Mouse (Mus musculus): ENCODE data around the gene Rnf121. TPM values are rescaled to one million over a fixed set of nuclear protein-coding genes. Genes with fewer than 3 reads are reported as not detected.

The Rnf121 gene
- total RNA-seq, 4 experiments from 2014 or later = 34.1 to 56.0 (median 38.4) TPM

GRCm38 (mm10) chr7:101999461-102000151, 65.7 kb downstream of the Rnf121 start:
- no peak for DNase-seq

GRCm38 (mm10) chr7:101998194-101998927, 66.9 kb downstream of the Rnf121 start:
- DNase-seq = peak; percentile 75

DNA sequence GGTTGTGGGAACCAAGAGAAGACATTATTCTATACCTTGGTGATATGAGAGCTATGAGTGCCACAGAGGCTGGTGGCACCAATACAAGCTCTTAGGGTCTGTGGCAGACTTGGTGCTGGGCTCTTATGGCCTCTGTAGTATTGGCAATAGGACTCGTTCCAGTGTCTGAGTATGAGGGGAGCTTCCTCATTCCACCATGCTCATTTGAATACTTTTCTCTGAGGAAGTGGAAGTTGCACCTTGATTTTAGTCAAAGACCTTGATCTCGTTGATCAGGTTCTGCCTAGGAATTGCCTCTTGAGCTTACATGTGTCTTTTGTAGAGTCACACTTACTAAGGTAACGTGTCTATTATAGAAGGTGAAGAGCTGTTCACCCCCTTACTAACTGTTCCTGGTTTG, 71.0 kb downstream of the Rnf121 start:
- no peak for DNase-seq

DNA sequence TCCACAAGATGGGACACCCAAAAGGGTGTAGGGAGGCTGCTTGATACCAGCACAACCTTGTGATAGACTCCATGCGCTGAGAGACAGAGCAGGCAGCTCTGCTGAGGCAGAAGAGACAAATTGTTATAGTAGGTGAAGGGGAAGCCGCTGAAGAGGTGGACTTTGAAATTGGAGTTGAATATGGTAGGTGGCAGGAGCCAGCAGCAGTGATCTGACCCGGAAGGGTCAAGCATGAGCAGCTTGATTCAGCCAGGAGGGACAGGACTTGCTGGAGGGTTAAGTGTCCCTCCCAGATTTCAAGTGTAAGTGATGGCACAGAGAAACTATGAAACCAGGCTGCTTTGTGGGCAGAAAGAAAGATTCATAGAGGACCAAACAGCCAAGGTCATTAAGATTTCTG, 80.2 kb downstream of the Rnf121 start:
- DNase-seq = no peak

- no peak for DNase-seq
Measured at GRCm38 (mm10) chr7:101982735-101983134, 82.5 kb downstream of the Rnf121 start.

DNA sequence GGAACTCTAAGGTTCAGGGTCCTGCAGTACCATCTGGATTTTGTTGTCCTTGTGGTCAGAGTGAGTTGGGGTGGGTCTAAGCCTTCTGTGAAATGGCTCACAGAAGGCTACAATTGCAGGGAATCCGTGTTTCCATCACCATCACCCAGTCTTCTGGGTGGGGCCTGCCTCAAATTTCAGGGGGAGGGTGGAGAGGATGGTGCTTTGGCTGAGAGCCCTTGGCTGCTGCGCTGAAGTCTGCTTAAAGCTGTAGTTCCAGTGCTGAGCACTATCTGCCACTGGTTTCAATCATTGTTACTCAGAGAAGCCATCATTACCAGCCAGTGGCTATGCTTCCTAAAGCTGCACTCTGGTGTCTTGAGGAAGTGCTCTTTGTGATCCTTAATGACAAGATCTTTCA, 90.8 kb downstream of the Rnf121 start:
- DNase-seq = no peak

DNA sequence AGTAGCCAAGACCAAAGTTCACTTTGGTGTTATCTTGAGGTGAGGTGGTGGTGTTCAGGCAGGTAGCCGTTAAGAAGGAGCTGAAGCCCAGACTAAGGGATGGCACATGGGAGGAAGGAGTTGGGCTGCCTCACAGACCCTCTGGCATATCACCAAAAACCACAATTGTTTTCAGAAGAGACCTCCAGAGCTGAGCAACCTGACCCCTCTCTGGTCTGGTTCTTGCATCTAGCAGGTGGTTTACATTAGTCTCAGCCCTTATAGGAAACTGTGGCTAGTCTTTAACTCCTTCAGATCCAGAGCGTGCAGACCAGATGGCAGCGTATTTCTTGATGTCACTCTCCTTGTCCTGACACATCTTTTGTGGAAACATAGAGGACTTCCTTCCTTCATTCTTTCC, 91.5 kb downstream of the Rnf121 start:
- no peak for DNase-seq

DNA sequence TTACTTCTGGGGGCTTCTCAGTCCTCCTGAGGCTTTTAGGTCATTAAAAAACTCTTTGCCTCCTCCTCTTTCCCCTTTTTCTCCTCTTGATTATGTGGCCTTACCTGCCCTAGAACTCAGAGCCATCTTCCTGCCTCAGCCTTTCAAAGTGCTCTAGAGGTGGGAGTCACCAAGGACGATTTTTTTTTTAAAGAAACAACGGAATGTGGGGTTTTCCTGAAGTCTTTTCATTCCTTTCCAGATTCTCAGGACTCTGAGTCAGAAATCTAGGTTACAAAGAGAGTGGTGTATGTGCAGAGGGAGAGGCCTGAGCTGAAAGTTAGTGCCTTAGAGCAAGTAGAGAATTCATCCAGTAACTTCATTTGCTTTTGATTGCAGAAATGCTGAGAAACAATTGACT, 93.5 kb downstream of the Rnf121 start:
- DNase-seq = no peak

- DNase-seq = peak; percentile 68
Measured at GRCm38 (mm10) chr7:101970821-101971461, 94.3 kb downstream of the Rnf121 start.

DNA sequence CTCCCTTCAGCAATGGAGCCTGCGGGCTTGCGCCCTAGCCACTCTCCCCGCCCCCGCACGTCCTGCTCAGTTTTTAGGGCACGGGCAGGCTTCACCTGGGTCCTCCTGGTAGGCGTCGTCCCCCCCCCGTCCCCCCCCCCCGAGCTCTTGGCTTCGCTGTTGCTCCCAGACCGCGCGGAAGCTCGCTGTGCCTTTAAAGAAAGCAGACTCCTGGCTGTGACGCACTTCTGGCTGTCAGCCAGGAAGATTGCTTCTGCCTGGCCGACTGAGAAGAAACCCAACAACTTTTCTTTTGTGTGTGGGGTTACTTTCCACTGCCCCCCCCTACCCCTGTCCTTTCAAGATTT, 94.9 kb downstream of the Rnf121 start:
- peak; percentile 89 for DNase-seq

- peak; percentile 82 for DNase-seq
Measured at GRCm38 (mm10) chr7:101969694-101970428, 95.4 kb downstream of the Rnf121 start.

Other genes starting within 250 kb of the Rnf121 start
- 10 to 100 TPM; 26.7 to 57.2 (median 44.6) TPM for gene Phox2a, start 247.2 kb downstream of the Rnf121 start, total RNA-seq (2022)
- gene Inppl1, start 227.2 kb downstream of the Rnf121 start, total RNA-seq (2022) = 100 to 1,000 TPM in 2 of 4 experiments, 10 to 100 TPM in 2; 76.9 to 104 (median 101) TPM
- 1 to 10 TPM; 1.2 to 4.7 (median 2.8) TPM for gene Folr2, start 208.3 kb downstream of the Rnf121 start, total RNA-seq (2022)
- gene Anapc15, start 201.8 kb downstream of the Rnf121 start, total RNA-seq (2022) = 10 to 100 TPM; 29.6 to 34.8 (median 30.7) TPM
- gene Folr1, start 194.7 kb downstream of the Rnf121 start, total RNA-seq (2022) = 1 to 10 TPM in 2 of 4 experiments, not detected in 2; 4.0 to 5.9 TPM
- 100 to 1,000 TPM in 3 of 4 experiments, 10 to 100 TPM in 1; 92.8 to 107 (median 104) TPM for gene Lamtor1, start 159.6 kb downstream of the Rnf121 start, total RNA-seq (2022)
- not detected for gene Tomt, start 159.1 kb downstream of the Rnf121 start, total RNA-seq (2022)
- 10 to 100 TPM; 11.3 to 19.1 (median 16.7) TPM for gene Lrrc51, start 131.6 kb downstream of the Rnf121 start, total RNA-seq (2022)
- gene Numa1, start 131.4 kb downstream of the Rnf121 start, total RNA-seq (2022) = 100 to 1,000 TPM; 191 to 248 (median 221) TPM
- gene Il18bp, start 46.8 kb downstream of the Rnf121 start, total RNA-seq (2022) = 10 to 100 TPM in 2 of 4 experiments, 1 to 10 TPM in 2; 8.1 to 12.5 (median 10.1) TPM
- gene Xndc1, start within 50 bp of the Rnf121 start, total RNA-seq (2022) = 10 to 100 TPM; 12.4 to 23.7 (median 18.7) TPM
- gene Xntrpc, start 244 bp upstream of the Rnf121 start, total RNA-seq (2022) = 1 to 10 TPM; 1.1 to 3.5 (median 1.5) TPM
- under 1 TPM in 1 of 4 experiments, not detected in 3; 0.22 TPM for gene Trpc2, start 17.6 kb upstream of the Rnf121 start, total RNA-seq (2022)
- not detected for gene Art1, start 36.3 kb upstream of the Rnf121 start, total RNA-seq (2022)
- under 1 TPM in 1 of 4 experiments, not detected in 3; 0.38 TPM for gene Art5, start 44.0 kb upstream of the Rnf121 start, total RNA-seq (2022)
- under 1 TPM in 1 of 4 experiments, not detected in 3; 0.28 TPM for gene Chrna10, start 51.4 kb upstream of the Rnf121 start, total RNA-seq (2022)
- 10 to 100 TPM; 56.0 to 84.3 (median 74.0) TPM for gene Nup98, start 144.7 kb upstream of the Rnf121 start, total RNA-seq (2022)
- 10 to 100 TPM; 76.4 to 94.5 (median 93.0) TPM for gene Pgap2, start 144.7 kb upstream of the Rnf121 start, total RNA-seq (2022)
- gene Rhog, start 190.6 kb upstream of the Rnf121 start, total RNA-seq (2022) = 10 to 100 TPM; 39.8 to 54.4 (median 47.5) TPM
- 10 to 100 TPM; 74.4 to 93.6 (median 83.3) TPM for gene Stim1, start 202.3 kb upstream of the Rnf121 start, total RNA-seq (2022)